Mouse (Mus musculus) G1E-ER4 (cell line): ENCODE results near the gene Dgcr8. TPM values are rescaled to one million over a fixed set of nuclear protein-coding genes. Genes with fewer than 3 reads are reported as not detected.

Experiments used
- GATA1 ChIP-seq: IDR thresholded peaks from one replicate; pipeline ENCODE4 v1.8.0; 2012; ENCODE audit warnings: low read length, inconsistent platforms
- polyA plus RNA-seq: library from polyadenylated mRNA; stranded (reverse); fragments of >175 nt; gene quantifications from 2 replicates; pipeline ENCODE4 v1.2.3, GENCODE M21; 2012

Gene Dgcr8
- polyA plus RNA-seq, result 5.3 and 13.9 TPM in 2 replicates

GRCm38 (mm10) chr16:18289067-18289588 lies at the start of gene Dgcr8:
Dgcr8 (minus strand) TSS chr16:18289246.
- TF ChIP-seq GATA1, result no peak

GRCm38 (mm10) chr16:18337261-18337660 lies 48.2 kb upstream of the Dgcr8 start:
- no peak for TF ChIP-seq GATA1

- no peak for TF ChIP-seq GATA1
Measured at GRCm38 (mm10) chr16:18335981-18336380, 46.9 kb upstream of the Dgcr8 start.

GRCm38 (mm10) chr16:18333976-18334375 lies 44.9 kb upstream of the Dgcr8 start:
- TF ChIP-seq GATA1, result no peak

DNA sequence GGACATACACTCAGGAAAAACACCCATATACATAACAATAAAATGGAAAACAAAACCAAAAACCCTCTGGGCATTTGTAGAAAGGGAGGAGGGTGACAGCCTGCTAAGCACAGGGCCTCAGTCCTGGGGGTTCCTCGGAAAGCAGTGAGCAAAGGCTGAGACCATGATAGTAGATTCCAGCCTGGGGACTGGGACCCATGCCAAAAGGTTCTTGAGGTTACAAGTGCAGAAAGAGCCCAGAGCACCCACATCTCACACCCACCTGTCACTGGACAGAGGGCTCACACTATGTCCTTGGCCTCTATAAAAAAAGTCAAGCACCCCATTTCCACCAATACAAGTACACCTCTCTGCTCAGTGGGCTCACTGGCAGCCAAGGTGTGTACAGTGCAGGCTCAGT lies 39.5 kb upstream of the Dgcr8 start:
- no peak for TF ChIP-seq GATA1

DNA sequence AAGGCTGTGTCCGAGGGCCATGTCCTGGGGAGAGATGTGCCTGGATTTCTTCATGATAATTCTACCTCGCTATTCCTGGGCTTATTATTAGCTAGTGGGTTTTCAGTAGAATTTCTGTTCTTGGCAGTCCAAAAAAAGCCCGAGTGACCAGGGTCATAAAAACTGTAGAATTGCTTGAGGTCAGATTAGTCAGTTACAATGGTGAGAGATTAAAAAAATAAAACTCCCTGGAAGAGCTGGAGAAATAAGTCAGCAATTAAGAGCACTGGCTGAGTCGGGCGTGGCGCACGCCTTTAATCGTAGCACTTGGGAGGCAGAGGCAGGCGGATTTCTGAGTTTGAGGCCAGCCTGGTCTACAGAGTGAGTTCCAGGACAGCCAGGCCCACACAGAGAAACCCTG lies 38.9 kb upstream of the Dgcr8 start:
- TF ChIP-seq GATA1, result no peak

DNA sequence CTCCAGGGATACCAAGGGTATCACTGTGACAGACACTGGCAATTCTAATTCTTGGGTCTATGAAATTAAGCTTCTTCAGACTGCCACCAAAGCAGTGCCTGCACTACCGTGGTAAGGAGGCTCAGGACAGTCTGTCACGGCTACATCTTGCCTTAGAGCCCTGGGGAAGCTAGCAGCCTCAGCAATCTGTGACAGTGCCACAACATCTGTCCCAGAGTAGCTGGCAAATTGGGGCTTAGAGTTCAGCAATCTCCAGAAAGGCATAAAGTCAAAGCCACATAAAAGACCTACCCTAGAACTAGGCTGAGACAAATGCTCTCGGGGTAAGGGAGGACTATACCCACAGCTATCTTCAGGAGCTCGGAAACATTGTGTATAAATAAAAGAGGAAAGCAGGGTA lies 36.7 kb upstream of the Dgcr8 start:
- no peak for TF ChIP-seq GATA1

GRCm38 (mm10) chr16:18324031-18324430 lies 35.0 kb upstream of the Dgcr8 start:
- TF ChIP-seq GATA1, result no peak

DNA sequence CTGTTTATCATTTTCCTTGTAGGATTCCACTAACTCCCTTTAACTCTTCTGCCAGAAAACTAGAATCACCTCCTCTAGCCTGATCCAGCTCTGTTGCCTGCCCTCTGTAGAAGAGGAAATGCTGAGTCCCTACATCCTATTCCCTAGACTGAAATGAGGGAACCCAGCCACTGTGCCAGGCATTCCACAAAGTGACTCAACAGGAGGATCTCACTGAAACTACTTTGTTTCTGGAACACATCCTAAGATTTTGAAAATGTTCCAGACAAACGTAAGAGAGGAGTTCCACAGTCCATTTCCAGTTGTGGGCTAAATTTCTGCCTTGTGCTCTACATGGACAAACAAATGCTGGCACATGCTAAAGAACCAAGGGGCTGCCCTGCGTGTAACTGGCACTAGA lies 34.4 kb upstream of the Dgcr8 start:
- no peak for TF ChIP-seq GATA1

GRCm38 (mm10) chr16:18321443-18321842 lies 32.4 kb upstream of the Dgcr8 start:
- no peak for TF ChIP-seq GATA1

- no peak for TF ChIP-seq GATA1
Measured at GRCm38 (mm10) chr16:18318992-18319391, 29.9 kb upstream of the Dgcr8 start.

GRCm38 (mm10) chr16:18308159-18308558 lies 19.1 kb upstream of the Dgcr8 start:
- no peak for TF ChIP-seq GATA1

DNA sequence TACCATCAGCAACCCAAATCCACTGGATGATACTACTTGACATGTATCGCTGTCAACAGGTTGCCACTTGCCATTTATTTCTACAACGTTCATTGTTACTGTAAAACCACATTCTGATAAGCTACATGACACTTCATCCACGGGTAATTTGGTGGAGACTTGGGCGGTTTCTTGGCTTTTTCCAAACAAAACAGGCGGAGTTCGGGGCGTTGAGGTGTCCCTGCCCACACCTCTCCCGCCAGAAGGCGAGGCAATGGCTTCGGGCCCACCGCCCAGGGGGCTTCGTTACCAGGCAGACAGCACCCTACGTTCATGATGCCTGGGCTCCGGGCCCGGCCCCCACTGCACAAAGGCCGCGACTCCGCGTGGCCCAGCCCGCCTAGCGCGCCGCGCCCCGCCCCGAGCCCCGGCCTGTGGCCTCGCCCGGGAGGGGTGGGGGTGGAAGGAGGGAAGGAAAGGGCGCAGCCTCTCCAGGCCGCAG lies 425 bp downstream of the Dgcr8 start:
- TF ChIP-seq GATA1, result no peak

DNA sequence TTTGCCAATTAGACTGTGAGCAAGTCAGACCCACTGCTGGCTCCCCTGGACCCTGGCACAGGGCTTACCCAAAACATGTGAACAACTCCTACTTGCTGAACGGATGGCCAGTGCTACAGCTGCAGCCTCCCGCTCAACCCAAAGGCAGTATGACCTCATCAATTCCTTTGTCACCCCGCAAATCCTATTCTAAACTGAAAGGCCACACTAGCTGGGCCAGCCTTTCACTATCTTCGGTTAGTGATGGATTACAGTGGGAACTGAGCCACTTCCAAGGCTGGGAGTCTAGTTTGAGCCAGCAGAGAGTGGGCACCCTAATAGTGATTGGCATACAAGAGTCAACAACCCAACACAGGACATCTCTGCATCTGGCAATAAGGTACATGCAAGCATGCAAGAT lies 880 bp downstream of the Dgcr8 start:
- no peak for TF ChIP-seq GATA1

GRCm38 (mm10) chr16:18275166-18275565 lies 13.9 kb downstream of the Dgcr8 start:
- TF ChIP-seq GATA1, result no peak

DNA sequence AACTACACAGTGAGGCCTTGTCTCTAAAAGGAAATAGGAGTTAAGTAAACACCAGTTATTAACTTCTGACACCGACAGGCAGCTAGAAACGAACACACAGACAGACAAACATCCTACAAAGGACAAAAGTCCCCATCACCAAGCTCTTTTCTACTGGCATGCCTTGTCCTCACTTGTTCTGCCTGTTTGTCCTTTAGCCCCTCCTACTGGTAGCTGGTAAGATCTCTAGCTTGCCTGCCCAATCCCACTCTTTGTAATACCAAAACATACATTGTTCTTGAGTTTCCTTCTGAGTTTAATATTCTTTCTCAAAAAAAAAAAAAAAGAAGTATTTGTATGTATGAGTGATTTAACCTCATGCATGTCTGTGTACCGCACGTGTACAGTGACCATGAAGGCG lies 20.9 kb downstream of the Dgcr8 start:
- TF ChIP-seq GATA1, result no peak

DNA sequence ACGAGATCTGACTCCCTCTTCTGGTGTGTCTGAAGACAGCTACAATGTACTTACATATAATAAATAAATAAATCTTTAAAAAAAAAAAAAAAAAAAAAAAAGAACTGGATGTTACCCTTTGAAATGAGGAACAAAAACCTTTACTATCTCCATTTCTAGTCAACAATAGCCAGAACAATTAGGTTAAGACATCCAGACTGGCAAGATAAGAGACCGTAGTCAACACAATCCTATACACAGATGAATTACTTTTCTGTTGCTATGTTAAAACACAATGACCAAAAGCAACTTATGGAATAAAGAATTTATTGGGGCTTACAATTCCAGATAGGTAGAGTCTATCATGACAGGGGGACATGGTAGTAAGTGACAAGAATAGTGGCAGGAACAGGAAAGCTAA lies 24.0 kb downstream of the Dgcr8 start:
- no peak for TF ChIP-seq GATA1

GRCm38 (mm10) chr16:18258221-18258620 lies 30.8 kb downstream of the Dgcr8 start, which contains the start of gene Gm49776:
Gm49776 (minus strand) TSS chr16:18258321.
- no peak for TF ChIP-seq GATA1

- TF ChIP-seq GATA1, result no peak
Measured at GRCm38 (mm10) chr16:18253866-18254265, 35.2 kb downstream of the Dgcr8 start.
